Mouse (Mus musculus) adrenal gland, adult 18-20 months (tissue): ENCODE measurements around the gene Olfr1537. TPM values are rescaled to one million over a fixed set of nuclear protein-coding genes. Genes with fewer than 3 reads are reported as not detected.

Experiments
- DNase-seq, 2 experiments: peaks; one replicate each; pipeline ENCODE4 v3.0.0; 2021 to 2022; ENCODE audit warnings: low spot score in 2 of 2
- long read RNA-seq, 2 experiments: library from polyadenylated mRNA; stranded (forward); transcript quantifications; one replicate each; pipeline ENCODE4 v2.0.0; 2021
- total RNA-seq, 2 experiments: library from RNA; stranded (reverse); gene quantifications; 1 replicate in 1 of 2; 2 replicates in 1 of 2; pipeline ENCODE4 v1.2.3; 2021

Olfr1537 gene
- not detected for total RNA-seq
- long read RNA-seq, experiment 1 = 0 reads
- long read RNA-seq, experiment 2 = 0 reads

DNA sequence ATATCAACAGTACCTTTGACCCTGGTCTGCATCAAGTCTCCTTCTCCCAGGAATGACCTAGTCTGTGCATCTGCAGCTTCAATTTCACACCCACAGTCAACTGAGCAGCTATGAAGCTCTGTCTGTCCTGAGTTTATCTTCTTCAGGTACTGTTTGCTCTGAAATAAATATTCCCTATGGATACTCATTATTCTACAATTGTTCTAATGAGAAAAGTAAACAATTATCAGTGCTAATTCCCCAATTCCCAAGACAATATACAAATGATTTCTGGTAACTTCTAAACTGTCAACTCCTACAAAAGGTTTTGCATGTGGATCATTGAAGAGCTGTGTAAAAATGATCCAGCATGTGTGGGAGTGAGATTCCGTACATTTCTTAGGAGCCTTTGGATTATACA, at the start of gene Olfr1537:
Gene Olfr1537 (minus strand): TSS at position 101 of the 400 bp plus-strand sequence.
- DNase-seq = no peak

DNA sequence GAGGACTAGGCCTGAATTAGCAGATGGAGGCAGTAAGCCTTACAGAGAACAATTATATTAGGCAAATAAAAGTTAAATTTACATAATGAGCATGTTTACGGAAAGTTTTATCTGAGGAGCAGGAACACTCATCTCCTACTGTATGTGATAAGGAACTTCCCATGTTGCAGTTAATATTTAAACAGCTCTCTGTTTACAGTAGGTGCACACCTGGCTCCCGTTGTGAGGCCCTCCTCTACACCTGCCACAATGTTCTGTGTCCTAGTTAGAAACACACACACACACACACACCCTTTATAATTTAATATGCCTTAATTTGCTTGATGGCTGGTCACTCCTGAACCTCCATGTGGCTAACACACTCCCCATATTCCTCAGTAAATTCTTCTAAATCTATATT, 37.3 kb upstream of the Olfr1537 start:
- DNase-seq = no peak

GRCm38 (mm10) chr9:39276718-39277117, 26.9 kb upstream of the Olfr1537 start, which contains the start of gene Olfr945:
Olfr945 (minus strand) TSS chr9:39276818.
- no peak for DNase-seq

DNA sequence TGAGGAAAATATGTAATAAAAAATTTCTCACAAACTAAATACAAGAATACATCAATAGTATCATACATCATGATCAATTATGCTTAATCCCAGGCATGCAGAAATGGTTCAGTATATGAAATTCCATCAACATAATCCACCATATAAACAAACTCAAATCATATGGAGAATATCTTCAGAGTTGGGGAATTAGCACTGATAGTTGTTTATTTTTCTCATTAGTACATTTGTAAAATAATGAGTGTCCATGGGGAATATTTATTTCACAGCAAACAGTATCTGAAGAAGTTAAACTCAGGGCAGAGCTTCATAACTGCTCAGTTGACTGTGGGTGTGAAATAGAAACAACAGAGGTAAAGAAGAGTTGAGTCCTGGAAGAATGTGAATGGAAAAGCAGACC, 48.2 kb downstream of the Olfr1537 start, which contains the start of gene Olfr944:
Gene Olfr944 (plus strand): TSS at position 301 of the 400 bp plus-strand sequence.
- no peak for DNase-seq

Other genes with a start within 250 kb of the Olfr1537 start
- not detected for gene Olfr146, start 226.6 kb downstream of the Olfr1537 start, total RNA-seq
- gene Olfr937, start 185.0 kb downstream of the Olfr1537 start, total RNA-seq = not detected
- not detected for gene Olfr938, start 171.1 kb downstream of the Olfr1537 start, total RNA-seq
- not detected for gene Olfr27, start 121.9 kb downstream of the Olfr1537 start, total RNA-seq
- not detected for gene Olfr943, start 83.7 kb downstream of the Olfr1537 start, total RNA-seq
- gene Olfr944, start 48.1 kb downstream of the Olfr1537 start, total RNA-seq = not detected
- gene Olfr945, start 26.8 kb upstream of the Olfr1537 start, total RNA-seq = not detected
- gene Olfr948, start 76.1 kb upstream of the Olfr1537 start, total RNA-seq = not detected
- not detected for gene Olfr951, start 137.4 kb upstream of the Olfr1537 start, total RNA-seq
- not detected for gene Olfr952, start 177.2 kb upstream of the Olfr1537 start, total RNA-seq
- not detected for gene Olfr954, start 206.7 kb upstream of the Olfr1537 start, total RNA-seq
- not detected for gene Olfr955, start 221.9 kb upstream of the Olfr1537 start, total RNA-seq
- gene Olfr44, start 244.0 kb upstream of the Olfr1537 start, total RNA-seq = not detected